Mouse (Mus musculus) fat pad, adult 2 months (tissue): ENCODE results near the gene Efcab11.

Experiments used
- DNase-seq: peaks from one replicate; pipeline ENCODE4 v3.0.0-alpha.2; 2011; ENCODE audit warnings: low read depth, low spot score; ENCODE audit errors: extremely low read depth

The Efcab11 gene

GRCm38 (mm10) chr12:99686418-99686992 is 197.7 kb downstream of the Efcab11 start:
- no peak for DNase-seq

- no peak for DNase-seq
Measured at GRCm38 (mm10) chr12:99685451-99686100, 198.7 kb downstream of the Efcab11 start.

- no peak for DNase-seq
Measured at GRCm38 (mm10) chr12:99681681-99682080, 202.6 kb downstream of the Efcab11 start.

GRCm38 (mm10) chr12:99671866-99672191 is 212.4 kb downstream of the Efcab11 start:
- DNase-seq: no peak

- no peak for DNase-seq
Measured at GRCm38 (mm10) chr12:99671162-99671865, 212.9 kb downstream of the Efcab11 start.

- DNase-seq: no peak
Measured at GRCm38 (mm10) chr12:99670762-99671152, 213.5 kb downstream of the Efcab11 start.

- no peak for DNase-seq
Measured at GRCm38 (mm10) chr12:99669976-99670761, 214.1 kb downstream of the Efcab11 start.

GRCm38 (mm10) chr12:99654991-99655880 is 229.0 kb downstream of the Efcab11 start:
- DNase-seq: no peak

- DNase-seq: no peak
Measured at GRCm38 (mm10) chr12:99652459-99652858, 231.8 kb downstream of the Efcab11 start.

- no peak for DNase-seq
Measured at GRCm38 (mm10) chr12:99649732-99650131, 234.5 kb downstream of the Efcab11 start.

GRCm38 (mm10) chr12:99648781-99649180 is 235.5 kb downstream of the Efcab11 start:
- DNase-seq: no peak

- DNase-seq: no peak
Measured at GRCm38 (mm10) chr12:99646556-99647354, 237.5 kb downstream of the Efcab11 start.

- DNase-seq: no peak
Measured at GRCm38 (mm10) chr12:99645418-99645817, 238.8 kb downstream of the Efcab11 start.

GRCm38 (mm10) chr12:99644966-99645365 is 239.3 kb downstream of the Efcab11 start:
- DNase-seq: no peak
